Mouse (Mus musculus) mesoderm, embryonic 11.5 days (tissue): Measurements from ENCODE around the gene Wdr62.
"Not testable (repeated sequence)": the region's sequence is repeated elsewhere in the genome, so short reads cannot be mapped to it uniquely, and the experiment has no call there.

ENCODE experiments used
- DNase-seq: peaks from one replicate; pipeline ENCODE4 v3.0.0-alpha.2; 2012; ENCODE audit warnings: low read depth, low spot score

Wdr62 gene

DNA sequence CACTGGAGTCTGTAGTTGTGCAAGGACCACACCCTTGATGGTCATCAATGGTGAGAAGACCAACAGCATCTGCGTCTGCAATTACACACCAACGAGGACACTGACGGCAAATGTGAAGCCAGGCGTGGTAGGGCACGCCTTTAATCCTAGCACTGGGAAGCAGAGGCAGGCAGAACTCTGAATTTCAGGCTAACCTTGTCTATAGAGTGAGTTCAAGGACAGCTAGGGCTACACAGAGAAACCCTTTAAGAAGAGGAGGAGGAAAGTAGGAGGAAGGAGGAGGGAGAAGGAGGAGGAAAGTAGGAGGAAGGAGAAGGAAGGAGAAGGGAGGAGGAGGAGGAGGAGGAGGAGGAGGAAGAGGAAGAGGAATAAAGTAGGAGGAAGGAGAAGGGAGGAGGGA lies 14.7 kb downstream of the Wdr62 start:
- DNase-seq = no peak

DNA sequence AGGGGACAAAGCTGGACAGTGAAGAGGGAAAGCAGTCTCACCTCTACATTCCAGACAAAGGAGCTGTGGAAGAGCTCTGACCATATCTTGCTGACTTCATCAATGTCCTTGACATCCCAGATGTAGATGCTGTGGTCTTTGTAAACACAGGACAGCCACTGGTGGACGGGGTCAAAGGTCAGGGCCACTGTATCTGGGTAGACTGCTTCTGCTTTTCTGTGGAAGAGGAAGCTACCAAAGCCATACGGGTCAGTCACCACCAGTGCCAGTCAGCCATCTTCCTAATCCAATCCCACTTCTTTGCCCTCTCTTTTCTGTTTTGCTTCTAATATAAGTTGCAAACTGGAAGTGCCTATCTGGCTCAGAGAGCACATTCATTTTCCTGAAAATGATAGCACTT lies 15.2 kb downstream of the Wdr62 start:
- DNase-seq = no peak

DNA sequence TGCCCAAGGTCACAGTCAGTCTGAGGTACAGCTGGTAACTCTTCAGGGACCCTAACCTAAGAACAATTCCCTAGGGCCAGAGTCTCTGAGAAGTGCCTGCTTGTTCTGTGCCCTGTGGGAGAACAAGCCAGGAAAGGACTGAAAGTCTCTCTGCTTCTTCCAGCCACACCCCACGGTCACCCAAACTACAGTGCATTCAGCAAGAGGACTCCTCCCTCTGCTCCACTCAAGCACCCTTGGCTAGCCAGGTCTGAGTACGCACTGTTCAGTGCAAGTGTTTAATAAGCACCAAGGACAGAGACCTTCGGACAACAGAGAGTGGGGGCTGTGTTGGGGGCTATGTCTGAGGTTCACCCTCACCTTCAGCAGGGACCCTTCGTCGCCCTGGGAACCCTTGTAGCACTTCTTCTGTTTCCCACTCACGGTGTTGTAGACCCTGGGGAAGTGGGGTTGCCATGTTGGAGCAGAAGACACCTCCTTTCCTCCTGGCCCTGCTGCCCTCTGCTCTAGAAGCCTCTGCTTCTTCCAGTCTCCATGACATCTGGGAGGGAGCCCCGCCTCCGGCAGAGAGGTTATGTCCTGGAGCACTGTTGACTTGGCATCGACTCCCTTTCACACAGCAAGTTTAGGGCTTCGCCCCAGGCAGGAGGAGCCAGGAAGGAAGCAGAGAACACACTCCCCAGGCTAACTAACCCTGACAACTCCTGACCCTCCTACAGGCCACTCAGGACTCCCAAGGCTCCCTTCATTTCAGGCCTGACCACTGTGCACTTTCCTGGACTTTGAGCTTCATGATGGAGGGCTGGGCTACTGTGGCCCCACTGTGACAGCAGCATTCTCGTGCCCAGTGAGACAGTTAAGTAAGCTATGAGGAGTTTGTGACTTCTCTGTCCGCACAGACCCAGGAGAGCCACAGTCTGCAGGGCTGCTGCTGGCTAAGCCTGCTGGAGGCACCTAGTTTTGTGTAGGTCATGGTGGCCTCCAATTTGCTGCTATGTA lies 28.0 kb downstream of the Wdr62 start:
- no peak for DNase-seq

DNA sequence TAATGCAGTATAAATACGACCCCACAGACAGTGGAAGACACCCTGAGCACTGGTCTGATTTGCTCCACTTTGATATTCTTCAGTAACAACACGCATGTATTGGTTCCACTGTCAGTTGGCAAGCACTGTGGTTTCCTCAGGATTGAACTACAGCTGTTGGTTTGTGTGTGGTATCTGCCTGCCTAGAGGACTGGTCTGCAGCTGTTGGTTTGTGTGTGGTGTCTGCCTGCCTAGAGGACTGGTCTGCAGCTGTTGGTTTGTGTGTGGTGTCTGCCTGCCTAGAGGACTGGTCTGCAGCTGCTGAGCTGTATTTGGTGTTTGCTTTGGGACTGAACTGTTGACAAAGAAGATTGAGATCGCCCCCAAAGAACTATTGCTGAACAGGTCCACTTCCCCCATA lies 42.8 kb downstream of the Wdr62 start:
- not testable (repeated sequence) for DNase-seq

DNA sequence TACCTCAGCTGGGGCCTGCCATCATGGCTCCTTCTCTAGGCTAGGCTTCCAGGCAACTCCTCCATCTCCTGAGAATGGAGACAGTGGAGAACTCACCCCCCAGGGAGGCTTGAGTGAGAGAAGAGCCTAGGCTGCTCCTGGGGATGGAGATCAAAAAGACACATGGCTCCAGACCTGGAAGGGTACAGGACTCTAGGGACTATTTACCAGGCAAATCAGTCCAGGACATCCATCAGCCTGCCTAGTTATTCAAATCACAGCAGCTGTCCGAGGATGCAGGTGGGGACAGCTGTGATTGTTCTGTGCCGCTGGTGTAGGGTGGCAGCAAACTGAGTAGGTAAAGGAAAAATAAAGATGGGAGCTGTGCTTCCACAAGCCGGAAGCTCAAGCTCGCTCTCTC lies 44.6 kb downstream of the Wdr62 start, which contains the start of gene Ovol3:
Gene Ovol3 (minus strand): TSS at position 101 of the 400 bp plus-strand sequence.
- no peak for DNase-seq

DNA sequence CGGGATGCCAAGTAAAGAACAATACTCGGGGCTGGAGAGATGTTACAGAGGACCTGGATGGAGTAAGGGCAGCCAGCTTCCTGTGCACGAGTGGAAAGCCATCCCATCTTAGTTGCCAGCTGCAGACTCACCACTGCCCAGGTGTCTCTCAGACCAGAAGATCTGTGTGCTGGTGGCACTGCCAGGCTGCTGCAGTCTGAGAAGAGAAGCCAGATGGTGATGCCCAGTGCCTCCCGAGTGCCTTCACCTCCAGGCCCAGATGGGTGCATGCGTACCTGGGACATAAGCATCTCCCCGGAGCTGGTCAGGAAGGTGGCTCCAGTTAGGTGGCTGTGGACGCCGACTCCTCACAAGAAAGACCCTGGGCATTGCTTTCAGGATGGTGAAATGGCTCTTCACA lies 45.1 kb downstream of the Wdr62 start:
- DNase-seq = no peak

DNA sequence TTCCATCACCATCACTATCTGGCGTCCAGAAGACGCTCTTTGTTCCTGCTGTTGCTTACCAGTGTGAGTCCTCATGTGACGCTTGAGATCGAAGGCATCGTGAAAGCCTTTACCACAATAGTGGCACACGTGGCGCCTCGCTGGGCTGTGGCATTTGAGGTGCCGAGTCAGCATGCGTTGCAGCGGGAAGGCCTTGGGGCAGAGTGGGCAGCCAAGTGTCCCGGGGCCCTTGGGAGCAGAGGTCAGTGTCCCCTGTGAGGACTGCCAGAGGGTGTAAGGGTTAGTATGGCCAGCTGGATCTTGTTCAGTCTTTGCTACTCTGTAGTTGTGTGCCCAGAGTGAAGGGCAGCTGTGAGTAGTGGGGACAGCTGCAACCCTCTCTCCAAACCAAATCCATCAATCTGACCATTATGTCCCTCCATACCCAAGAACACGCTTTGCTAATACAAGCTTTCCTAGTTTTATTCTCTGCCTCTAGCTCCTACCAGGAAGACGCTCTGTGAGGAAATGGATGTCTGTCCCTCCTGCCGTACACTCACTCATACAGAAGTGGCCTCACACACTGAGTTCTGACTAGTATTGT lies 45.9 kb downstream of the Wdr62 start:
- DNase-seq = no peak

DNA sequence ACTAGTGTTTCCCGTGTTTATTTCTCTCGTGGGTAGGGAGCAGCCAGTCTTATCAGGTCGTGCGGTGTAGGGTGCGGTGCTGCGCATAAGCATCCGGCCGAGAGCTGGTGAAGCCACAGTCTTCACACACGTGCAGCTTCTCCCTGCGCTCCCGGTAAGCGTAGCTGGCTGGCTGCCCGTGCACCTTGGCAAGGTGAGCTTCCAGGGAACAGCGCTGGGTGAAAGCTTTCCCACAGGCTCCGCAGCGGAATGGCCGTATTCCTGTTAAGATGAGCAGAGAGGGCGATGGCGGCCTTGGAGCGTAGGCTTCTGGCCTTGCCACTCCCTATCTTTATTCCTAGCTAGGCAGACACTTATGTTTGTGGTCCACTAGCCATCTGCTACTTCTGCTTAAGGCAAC lies 46.8 kb downstream of the Wdr62 start:
- no peak for DNase-seq

DNA sequence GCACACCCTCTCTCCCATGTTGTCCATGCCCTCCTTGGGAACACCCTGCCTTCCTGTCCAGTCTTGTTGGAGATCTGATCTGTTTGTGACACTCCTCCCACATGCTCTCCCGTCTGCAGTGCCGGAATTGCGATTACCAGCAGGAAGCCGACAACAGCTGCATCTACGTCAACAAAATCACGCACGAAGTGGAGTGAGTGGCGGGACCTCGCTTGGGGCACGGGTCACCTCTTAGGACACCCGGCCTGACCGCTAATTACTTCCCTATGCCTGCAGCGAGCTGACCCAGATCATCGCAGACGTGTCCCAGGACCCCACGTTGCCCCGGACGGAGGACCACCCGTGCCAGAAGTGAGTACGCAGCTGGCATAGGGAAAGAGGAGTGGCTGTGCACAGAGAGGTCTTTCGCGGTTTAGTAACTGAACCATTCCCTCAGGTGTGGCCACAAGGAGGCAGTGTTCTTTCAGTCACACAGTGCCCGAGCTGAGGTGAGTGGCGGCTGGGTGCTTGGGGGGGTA lies 47.5 kb downstream of the Wdr62 start:
- DNase-seq = peak; percentile 76

DNA sequence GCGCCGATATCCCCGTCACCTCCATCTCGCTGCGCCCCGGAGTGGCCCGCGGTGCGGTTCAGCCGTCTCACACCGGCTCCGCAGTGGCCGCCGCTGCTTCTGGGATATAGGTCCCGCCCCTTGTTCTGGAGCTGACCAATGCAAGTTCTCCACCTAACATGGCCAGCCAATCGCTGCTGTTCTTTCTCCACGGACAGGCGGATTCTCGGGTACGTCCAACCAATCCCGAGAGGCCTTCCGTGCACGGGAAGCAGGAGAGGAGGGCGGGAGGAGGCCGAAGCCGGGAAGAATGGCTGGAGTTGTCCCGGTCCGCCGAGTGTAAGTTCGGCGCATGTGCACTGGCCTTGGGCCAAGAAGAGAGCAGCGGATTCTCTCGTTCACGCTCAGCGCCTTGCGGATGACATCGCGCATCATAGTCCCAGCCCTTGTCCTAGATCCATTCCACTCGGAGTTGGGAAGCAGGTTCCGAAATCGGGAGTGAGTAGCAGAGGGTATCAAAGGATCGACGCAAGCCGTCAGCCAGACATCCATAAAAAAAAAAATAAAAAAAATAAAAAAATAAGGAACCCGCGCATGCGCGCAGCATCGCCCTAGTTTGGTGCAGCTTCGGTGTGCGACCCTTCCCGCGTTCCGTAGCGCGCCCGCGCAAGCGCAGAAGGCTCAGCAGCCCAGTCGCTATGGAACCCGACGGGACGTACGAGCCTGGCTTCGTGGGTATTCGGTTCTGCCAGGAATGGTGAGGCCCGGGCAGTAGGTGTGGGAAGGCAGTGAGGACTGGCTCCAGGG lies 48.4 kb downstream of the Wdr62 start, which contains the start of the genes Polr2i and Tbcb:
Gene Polr2i (plus strand): TSS at position 280 of the 786 bp plus-strand sequence.
Gene Tbcb (minus strand): TSS at position 604 of the 786 bp plus-strand sequence.
- peak; percentile 99 for DNase-seq

DNA sequence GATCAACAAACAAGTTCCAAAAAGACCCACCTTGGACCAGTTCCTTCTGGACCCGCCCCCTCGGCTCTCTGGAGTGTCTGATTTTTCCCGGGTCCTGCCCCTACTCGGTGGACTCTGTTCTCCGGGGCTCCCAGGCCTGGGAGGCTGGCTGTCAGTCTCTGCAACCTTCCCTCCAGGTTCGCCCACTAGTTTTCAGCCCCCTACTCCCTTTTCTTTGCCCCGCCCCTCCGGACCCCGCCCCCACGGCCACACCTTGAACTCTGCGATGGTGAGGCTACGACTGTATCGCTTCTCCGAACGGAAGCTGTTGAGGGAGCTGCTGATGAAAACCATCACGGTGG lies 48.9 kb downstream of the Wdr62 start:
- DNase-seq = no peak

DNA sequence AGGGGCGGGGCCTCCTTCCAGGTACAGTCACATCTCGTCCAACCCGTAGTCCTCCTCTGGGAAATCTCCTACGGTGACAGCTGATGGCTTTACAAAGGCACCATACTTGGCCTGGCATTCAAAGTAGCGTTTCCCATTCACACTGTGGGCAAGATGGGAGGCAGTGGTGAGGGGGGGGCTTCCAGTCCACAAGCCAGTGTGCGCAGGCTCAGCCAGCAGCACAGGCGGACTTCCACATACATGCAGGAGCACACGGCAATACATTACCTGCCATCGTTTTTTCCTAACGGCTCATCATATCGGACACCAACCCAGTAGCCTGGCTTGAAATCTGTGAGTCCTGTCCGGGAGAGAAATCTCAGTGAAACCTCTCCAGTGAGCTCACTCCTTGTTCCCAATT lies 56.0 kb downstream of the Wdr62 start:
- DNase-seq = no peak

DNA sequence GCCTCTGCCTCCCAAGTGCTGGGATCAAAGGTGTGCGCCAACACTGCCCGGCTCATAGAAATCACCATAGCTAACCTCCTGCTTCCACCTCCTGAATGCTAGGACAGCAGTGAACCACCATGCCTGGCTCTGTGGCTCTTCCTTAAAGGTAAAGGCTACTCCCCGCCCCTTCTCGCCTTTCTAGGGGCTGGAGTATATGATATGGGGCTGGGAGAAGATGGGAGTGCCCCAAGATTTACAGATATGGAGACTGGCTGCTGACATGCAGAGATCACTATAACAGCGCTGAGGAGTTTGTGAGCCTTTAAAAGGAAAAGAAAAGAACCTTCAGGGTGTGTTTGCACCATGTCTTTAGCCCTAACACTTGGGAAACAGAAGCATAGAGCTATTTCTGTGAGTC lies 58.0 kb downstream of the Wdr62 start:
- no peak for DNase-seq

DNA sequence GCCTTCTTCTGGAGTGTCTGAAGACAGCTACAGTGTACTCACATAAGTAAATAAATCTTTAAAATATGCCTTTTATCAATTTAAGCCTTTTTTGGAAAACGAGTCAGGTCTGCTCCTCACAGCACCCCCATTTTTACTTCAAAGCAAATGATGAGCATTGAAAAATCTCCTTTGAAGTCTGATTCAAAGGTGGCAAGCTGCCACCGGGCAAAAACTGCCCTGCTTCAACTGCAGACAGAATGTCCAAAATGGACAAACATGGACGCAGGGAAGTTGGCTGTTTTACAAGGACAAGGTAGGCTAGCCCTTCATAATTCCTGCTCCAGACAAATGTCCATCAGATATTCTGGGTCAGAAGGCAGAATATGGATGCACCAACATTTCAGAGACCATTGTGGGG lies 58.8 kb downstream of the Wdr62 start:
- no peak for DNase-seq

DNA sequence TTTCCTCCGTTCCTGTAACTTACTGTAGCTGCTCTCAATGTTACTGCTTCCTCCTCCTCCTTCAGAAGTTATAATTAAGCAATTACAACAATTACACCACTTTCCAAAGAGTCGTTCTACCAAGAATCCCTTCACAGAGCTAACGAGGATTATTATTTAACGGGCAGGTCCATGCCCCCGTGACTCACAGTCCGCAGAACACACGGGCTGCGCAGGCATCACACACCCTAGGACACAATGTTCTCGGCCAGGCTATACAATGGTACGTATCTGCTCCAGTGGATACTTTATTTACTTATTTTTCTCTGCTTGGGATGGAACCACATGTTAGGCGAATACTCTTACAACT lies 60.2 kb downstream of the Wdr62 start:
- DNase-seq = no peak

DNA sequence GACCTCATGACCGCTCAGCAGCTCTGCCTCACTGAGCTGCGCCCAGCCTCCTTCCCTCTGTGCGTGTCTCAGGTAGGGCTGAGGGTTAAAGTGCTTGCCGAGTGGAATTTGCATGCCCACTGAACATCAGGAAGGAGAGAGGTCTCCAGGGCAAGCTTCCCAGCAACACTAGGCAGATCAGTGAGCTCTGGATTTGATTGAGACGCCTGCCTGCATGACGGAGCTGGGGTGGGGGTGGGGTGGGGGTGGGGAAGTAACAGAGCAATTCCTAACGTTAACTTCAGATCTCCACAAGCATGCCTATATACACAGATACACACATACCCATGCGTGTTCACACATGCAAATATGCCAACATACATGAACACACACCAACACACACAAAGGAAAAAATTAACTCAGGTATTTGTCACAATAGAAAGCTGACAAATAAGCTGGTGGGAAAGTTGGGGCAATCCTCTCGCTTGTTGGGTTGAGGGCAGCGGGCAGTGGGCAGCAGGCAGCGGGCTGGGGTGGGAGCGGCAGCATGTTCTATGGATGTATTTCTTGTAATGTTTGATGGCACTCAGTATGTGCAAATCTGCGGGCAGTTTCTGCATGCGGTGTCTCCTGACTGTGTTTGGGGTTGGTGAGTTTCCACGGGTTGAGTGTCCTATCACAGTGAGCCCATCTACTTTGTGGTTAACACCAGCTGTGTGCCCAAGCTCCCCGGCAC lies 60.8 kb downstream of the Wdr62 start:
- peak; percentile 71 for DNase-seq

DNA sequence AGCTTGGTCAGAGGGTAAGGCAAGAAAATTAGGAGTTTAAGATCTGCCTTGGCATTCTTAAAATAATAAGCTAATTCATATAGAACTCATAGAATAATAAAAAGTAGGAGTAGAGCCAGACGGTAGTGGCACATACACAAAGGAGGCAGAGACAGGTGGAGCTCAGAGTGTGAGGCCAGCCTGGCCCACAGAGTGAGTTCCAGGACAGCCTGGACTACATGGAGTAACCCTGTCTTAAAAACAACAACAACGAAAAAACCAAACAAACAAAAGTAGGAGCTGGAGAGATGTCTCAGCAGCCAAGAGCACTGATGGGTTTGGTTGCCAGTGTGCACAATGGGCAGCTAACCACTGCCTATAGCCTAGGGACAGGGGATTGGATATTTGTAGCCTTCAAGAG lies 62.9 kb downstream of the Wdr62 start:
- DNase-seq = no peak

DNA sequence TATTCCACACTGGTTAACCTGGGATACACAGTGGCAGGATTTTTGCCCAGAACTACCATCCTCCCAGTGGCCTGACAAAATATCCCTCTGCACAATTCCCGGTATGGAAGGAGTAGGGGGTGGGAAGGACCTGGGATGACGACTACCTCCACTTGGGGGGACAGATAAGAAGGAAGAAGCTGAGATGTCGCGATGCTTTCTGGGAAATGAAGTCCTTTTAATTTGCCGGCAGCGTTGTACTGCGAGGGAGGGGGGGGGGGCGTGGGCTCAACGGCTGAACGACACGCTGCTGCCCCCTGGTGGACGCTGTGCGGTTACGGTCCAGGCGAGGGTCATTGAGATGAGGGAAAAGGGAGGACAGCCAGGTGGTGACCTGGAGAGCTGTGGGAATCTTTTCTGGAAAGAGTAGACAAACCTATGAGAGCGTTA lies 63.5 kb downstream of the Wdr62 start:
- peak; percentile 92 for DNase-seq

DNA sequence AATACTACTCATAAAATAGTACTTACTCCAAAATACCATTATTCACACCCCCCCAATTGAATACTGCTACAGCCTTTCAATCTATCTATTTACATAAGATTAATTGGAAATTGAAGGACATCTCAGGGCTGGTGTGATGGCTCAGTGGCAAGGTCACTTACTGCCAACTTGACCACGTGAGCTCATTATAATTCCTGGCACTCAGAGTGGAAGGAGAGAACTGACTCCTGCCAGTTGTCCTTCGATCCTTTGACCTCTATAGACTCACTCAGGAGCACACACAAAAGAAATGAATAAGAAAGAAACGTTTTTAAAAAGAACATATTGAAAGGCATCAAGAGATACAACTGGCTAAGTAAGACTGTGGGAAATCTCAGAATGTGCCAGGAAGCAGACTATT lies 64.3 kb downstream of the Wdr62 start:
- DNase-seq = no peak

DNA sequence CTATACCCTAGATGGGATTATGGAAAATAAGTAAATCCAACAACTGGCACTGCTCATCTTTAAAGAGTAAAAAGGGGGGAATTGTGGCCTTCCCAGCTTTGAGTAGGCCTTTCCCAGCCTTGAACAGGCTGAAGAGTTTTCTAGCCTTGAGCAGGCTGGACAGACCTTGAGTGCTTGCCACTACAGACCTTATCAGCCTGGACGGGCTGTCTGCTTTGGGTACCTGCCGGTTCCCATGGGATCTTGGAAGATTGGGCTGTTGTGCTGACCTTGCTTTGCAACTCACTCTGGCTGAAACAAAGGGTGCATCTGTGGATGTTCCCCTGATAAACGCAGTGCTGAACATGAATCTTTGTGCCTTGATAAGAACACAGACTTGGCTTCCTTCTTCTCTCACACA lies 66.3 kb downstream of the Wdr62 start:
- DNase-seq = no peak

DNA sequence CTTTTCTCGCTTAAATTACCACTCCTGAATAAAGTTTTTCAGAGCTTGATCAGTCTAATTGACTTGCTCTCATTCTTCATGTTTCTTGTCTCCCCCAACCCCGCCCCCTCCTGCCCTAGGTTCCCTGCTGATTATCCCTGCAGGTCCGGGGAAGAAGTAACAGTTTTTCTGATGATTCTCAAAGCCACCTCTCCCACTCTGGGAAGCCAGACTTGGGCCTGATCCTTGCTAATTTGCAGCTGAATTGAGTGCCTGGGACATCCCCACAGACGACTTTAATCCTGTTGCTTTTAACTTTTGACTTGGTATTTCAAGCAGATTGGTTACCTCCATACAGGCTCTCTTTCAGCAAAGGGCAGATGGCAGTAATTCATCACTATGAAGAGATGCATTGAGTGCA lies 69.2 kb downstream of the Wdr62 start:
- no peak for DNase-seq
